Mouse (Mus musculus): ENCODE results near the gene Camk1g. TPM values are rescaled to one million over a fixed set of nuclear protein-coding genes. Genes with fewer than 3 reads are reported as not detected.

The Camk1g gene
- 12.1 and 12.2 TPM in 2 replicates for polyA plus RNA-seq (2016; fragmentation: Nextera tagmentation; extraction: Ambion mirVana)

- 2% methylated on average over 2 of the region's 2 CpGs for WGBS
- Histone ChIP-seq H3K4me3 (peak within 1 kb of the TSS; percentile 52), H3K9me3 (no peaks in the 10 kb centered on the region), H3K27me3 (ENCODE audit: poor library complexity, severe bottlenecking) (peaks cover 6% of the 10 kb centered on the region; the same call in 1 of the 2 replicates), H3K36me3 (replicated peaks) (no peaks in the 10 kb centered on the region), H3K27ac (peak within 1 kb of the TSS; percentile 82), H3K4me1 (peaks cover 34% of the 10 kb centered on the region)
- peak; percentile 61 for DNase-seq (ENCODE audit: extremely low spot score, low spot score)
Observed at GRCm38 (mm10) chr1:193370096-193370495, at the start of gene Camk1g. Gene Camk1g (minus strand): TSS chr1:193370298.

- no peaks in the 10 kb centered on the region for H3K36me3 ChIP-seq (replicated peaks)
- H3K27ac ChIP-seq, result no peak overlapping the region
- DNase-seq (ENCODE audit: extremely low spot score, low spot score), result no peak
- H3K9me3 ChIP-seq, result no peaks in the 10 kb centered on the region
- WGBS, result 43% methylated on average over 2 of the region's 2 CpGs
- no peak overlapping the region for H3K4me3 ChIP-seq
- H3K27me3 ChIP-seq (ENCODE audit: poor library complexity, severe bottlenecking), result peaks cover 16% of the 10 kb centered on the region
- peaks cover 25% of the 10 kb centered on the region for H3K4me1 ChIP-seq
Observed at GRCm38 (mm10) chr1:193419168-193419567, 49.1 kb upstream of the Camk1g start.

GRCm38 (mm10) chr1:193418656-193419055 lies 48.6 kb upstream of the Camk1g start:
- H3K27ac ChIP-seq, result no peak overlapping the region
- no peaks in the 10 kb centered on the region for H3K36me3 ChIP-seq (replicated peaks)
- peaks cover 20% of the 10 kb centered on the region for H3K4me1 ChIP-seq
- 90% methylated on average over 5 of the region's 5 CpGs for WGBS
- DNase-seq (ENCODE audit: extremely low spot score, low spot score), result no peak
- H3K4me3 ChIP-seq, result no peak overlapping the region
- no peaks in the 10 kb centered on the region for H3K9me3 ChIP-seq
- peaks cover 11% of the 10 kb centered on the region; the same call in 1 of the 2 replicates for H3K27me3 ChIP-seq (ENCODE audit: poor library complexity, severe bottlenecking)

GRCm38 (mm10) chr1:193414067-193414466 lies 44.0 kb upstream of the Camk1g start:
- Histone ChIP-seq H3K4me1 (peaks cover 10% of the 10 kb centered on the region), H3K27ac (no peak overlapping the region), H3K36me3 (replicated peaks) (no peaks in the 10 kb centered on the region), H3K27me3 (ENCODE audit: poor library complexity, severe bottlenecking) (no peaks in the 10 kb centered on the region; the same call in 1 of the 2 replicates), H3K9me3 (no peaks in the 10 kb centered on the region), H3K4me3 (no peak overlapping the region)
- 89% methylated on average over 4 of the region's 4 CpGs for WGBS
- no peak for DNase-seq (ENCODE audit: extremely low spot score, low spot score)

- WGBS, result 96% methylated on average over 5 of the region's 5 CpGs
- no peak for DNase-seq (ENCODE audit: extremely low spot score, low spot score)
- no peaks in the 10 kb centered on the region; the same call in 1 of the 2 replicates for H3K27me3 ChIP-seq (ENCODE audit: poor library complexity, severe bottlenecking)
Observed at GRCm38 (mm10) chr1:193413368-193414000, 43.4 kb upstream of the Camk1g start.

GRCm38 (mm10) chr1:193407487-193407886 lies 37.4 kb upstream of the Camk1g start:
- Histone ChIP-seq H3K9me3 (no peaks in the 10 kb centered on the region), H3K36me3 (replicated peaks) (no peaks in the 10 kb centered on the region), H3K4me3 (no peak overlapping the region), H3K27me3 (ENCODE audit: poor library complexity, severe bottlenecking) (no peaks in the 10 kb centered on the region; the same call in 1 of the 2 replicates), H3K27ac (no peak overlapping the region), H3K4me1 (peaks cover 15% of the 10 kb centered on the region)
- DNase-seq (ENCODE audit: extremely low spot score, low spot score), result no peak
- WGBS, result 84% methylated on average over 6 of the region's 6 CpGs

More at GRCm38 (mm10) chr1:193413368-193414000, 43.4 kb upstream of the Camk1g start:
- H3K27ac ChIP-seq, result no peak overlapping the region
- H3K36me3 ChIP-seq (replicated peaks), result no peaks in the 10 kb centered on the region
- H3K4me1 ChIP-seq, result peaks cover 8% of the 10 kb centered on the region
- no peaks in the 10 kb centered on the region for H3K9me3 ChIP-seq
- H3K4me3 ChIP-seq, result no peak overlapping the region

GRCm38 (mm10) chr1:193406059-193406642 lies 36.1 kb upstream of the Camk1g start:
- Histone ChIP-seq H3K4me1 (peaks cover 16% of the 10 kb centered on the region), H3K4me3 (no peak overlapping the region), H3K36me3 (replicated peaks) (no peaks in the 10 kb centered on the region), H3K27me3 (ENCODE audit: poor library complexity, severe bottlenecking) (no peaks in the 10 kb centered on the region), H3K9me3 (no peaks in the 10 kb centered on the region), H3K27ac (0 out of 2 replicates have a peak overlapping the region, but pooled peaks have one; percentile 35)
- 79% methylated on average over 6 of the region's 6 CpGs for WGBS
- no peak for DNase-seq (ENCODE audit: extremely low spot score, low spot score)

GRCm38 (mm10) chr1:193401695-193402094 lies 31.6 kb upstream of the Camk1g start:
- no peak for DNase-seq (ENCODE audit: extremely low spot score, low spot score)
- H3K27ac ChIP-seq, result no peak overlapping the region
- H3K27me3 ChIP-seq (ENCODE audit: poor library complexity, severe bottlenecking), result 0 out of 2 replicates have a peak, but pooled peaks cover 5% of the 10 kb centered on the region
- 84% methylated on average over 9 of the region's 9 CpGs for WGBS
- no peaks in the 10 kb centered on the region for H3K9me3 ChIP-seq
- H3K4me1 ChIP-seq, result peaks cover 16% of the 10 kb centered on the region
- no peak overlapping the region for H3K4me3 ChIP-seq
- no peaks in the 10 kb centered on the region for H3K36me3 ChIP-seq (replicated peaks)

- no peak overlapping the region for H3K27ac ChIP-seq
- no peak for DNase-seq (ENCODE audit: extremely low spot score, low spot score)
- H3K27me3 ChIP-seq (ENCODE audit: poor library complexity, severe bottlenecking), result 0 out of 2 replicates have a peak, but pooled peaks cover 5% of the 10 kb centered on the region
- H3K36me3 ChIP-seq (replicated peaks), result no peaks in the 10 kb centered on the region
- peaks cover 7% of the 10 kb centered on the region; the same call in 1 of the 2 replicates for H3K4me1 ChIP-seq
- WGBS, result 98% methylated on average over 1 of the region's 1 CpGs
- no peak overlapping the region for H3K4me3 ChIP-seq
- H3K9me3 ChIP-seq, result no peaks in the 10 kb centered on the region
Observed at GRCm38 (mm10) chr1:193400348-193400747, 30.2 kb upstream of the Camk1g start.

- Histone ChIP-seq H3K9me3 (no peaks in the 10 kb centered on the region), H3K4me3 (no peak overlapping the region), H3K27me3 (ENCODE audit: poor library complexity, severe bottlenecking) (0 out of 2 replicates have a peak, but pooled peaks cover 5% of the 10 kb centered on the region), H3K36me3 (replicated peaks) (no peaks in the 10 kb centered on the region), H3K27ac (no peak overlapping the region), H3K4me1 (peaks cover 7% of the 10 kb centered on the region; the same call in 1 of the 2 replicates)
- 71% methylated on average over 2 of the region's 2 CpGs for WGBS
- no peak for DNase-seq (ENCODE audit: extremely low spot score, low spot score)
Observed at GRCm38 (mm10) chr1:193398728-193399437, 28.8 kb upstream of the Camk1g start.

GRCm38 (mm10) chr1:193397109-193397508 lies 27.0 kb upstream of the Camk1g start:
- Histone ChIP-seq H3K36me3 (replicated peaks) (no peaks in the 10 kb centered on the region), H3K27me3 (ENCODE audit: poor library complexity, severe bottlenecking) (0 out of 2 replicates have a peak, but pooled peaks cover 5% of the 10 kb centered on the region), H3K4me1 (no peaks in the 10 kb centered on the region), H3K9me3 (no peaks in the 10 kb centered on the region), H3K27ac (no peak overlapping the region), H3K4me3 (no peak overlapping the region)
- no peak for DNase-seq (ENCODE audit: extremely low spot score, low spot score)

GRCm38 (mm10) chr1:193392266-193392665 lies 22.2 kb upstream of the Camk1g start:
- DNase-seq (ENCODE audit: extremely low spot score, low spot score), result no peak
- peaks cover 24% of the 10 kb centered on the region for H3K4me1 ChIP-seq
- 88% methylated on average over 3 of the region's 3 CpGs for WGBS
- H3K9me3 ChIP-seq, result no peaks in the 10 kb centered on the region
- H3K36me3 ChIP-seq (replicated peaks), result no peaks in the 10 kb centered on the region
- no peak overlapping the region for H3K27ac ChIP-seq
- no peak overlapping the region for H3K4me3 ChIP-seq
- H3K27me3 ChIP-seq (ENCODE audit: poor library complexity, severe bottlenecking), result peaks cover 38% of the 10 kb centered on the region

Data from forebrain, embryonic 10.5 days (tissue).